Mouse (Mus musculus): ENCODE measurements around the gene Camsap3.

Camsap3 gene

GRCm38 (mm10) chr8:3654726-3655508, 67.8 kb downstream of the Camsap3 start:
- in situ Hi-C loops (cut with MboI, MseI), result no loop called here

GRCm38 (mm10) chr8:3655526-3655925, 68.4 kb downstream of the Camsap3 start, which contains the start of gene Retn:
Gene Retn (plus strand): TSS chr8:3655770.
- in situ Hi-C loops (cut with MboI, MseI), result no loop called here

GRCm38 (mm10) chr8:3656725-3657381, 69.8 kb downstream of the Camsap3 start:
- in situ Hi-C loops (cut with MboI, MseI), result no loop called here
